Mouse (Mus musculus): ENCODE data around the gene Lcor. TPM values are rescaled to one million over a fixed set of nuclear protein-coding genes. Genes with fewer than 3 reads are reported as not detected.

Lcor gene
- polyA plus RNA-seq, 1 experiment: 3.5 TPM

DNA sequence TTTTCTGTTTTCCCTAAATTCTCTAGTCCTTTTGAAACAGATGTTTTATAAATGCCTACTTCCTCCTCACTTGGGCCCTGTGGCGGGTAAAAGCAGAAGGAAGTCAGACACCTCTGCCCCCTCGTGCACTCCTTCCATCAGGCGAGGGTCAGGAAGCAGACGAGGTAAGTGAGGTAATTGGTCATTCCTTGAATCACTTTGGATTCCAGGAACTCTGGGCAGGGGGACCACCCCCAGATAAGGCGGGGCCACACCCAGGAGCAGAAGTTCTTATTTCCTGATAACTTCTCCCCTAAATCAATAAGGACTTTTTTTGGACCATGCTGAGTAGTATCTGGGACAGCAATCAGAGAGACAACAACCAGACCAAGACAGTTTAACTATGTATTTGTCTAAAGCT, 36.7 kb upstream of the Lcor start:
- TF ChIP-seq CTCF (IDR thresholded peaks at IDR 0.05; ENCODE audit: extremely low read depth, insufficient read depth, low read length): no peak
- TF ChIP-seq POLR2A (IDR thresholded peaks at IDR 0.05; ENCODE audit: extremely low read depth, insufficient read depth, low read length): no peak
- H3K4me3 ChIP-seq (ENCODE audit: insufficient read depth, low read length): no peak overlapping the region
- no peaks in the 10 kb centered on the region for H3K4me1 ChIP-seq (ENCODE audit: control insufficient read depth, insufficient read depth, low read length)

DNA sequence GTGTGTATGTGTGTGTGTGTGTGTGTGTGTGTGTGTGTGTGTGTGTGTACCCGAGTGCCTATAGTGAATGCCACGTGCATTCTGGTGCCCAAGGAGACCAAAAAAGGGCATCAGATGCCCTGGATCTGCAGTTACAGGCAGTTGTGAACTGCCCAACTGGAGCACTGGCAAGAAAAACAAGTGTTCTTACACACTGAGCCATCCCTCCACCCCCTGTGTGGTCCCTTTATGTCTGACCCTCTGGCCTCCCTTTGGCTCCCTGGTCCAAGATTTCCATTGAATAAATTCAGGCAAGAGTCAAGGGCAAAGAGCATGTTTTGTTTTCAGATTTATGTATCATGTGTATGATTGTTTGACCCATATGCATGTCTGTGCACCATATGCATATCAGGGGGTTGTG, 35.3 kb upstream of the Lcor start:
- no peak overlapping the region for H3K4me3 ChIP-seq (ENCODE audit: insufficient read depth, low read length)
- H3K4me1 ChIP-seq (ENCODE audit: control insufficient read depth, insufficient read depth, low read length): no peaks in the 10 kb centered on the region
- TF ChIP-seq POLR2A (IDR thresholded peaks at IDR 0.05; ENCODE audit: extremely low read depth, insufficient read depth, low read length): no peak
- no peak for TF ChIP-seq CTCF (IDR thresholded peaks at IDR 0.05; ENCODE audit: extremely low read depth, insufficient read depth, low read length)
- H3K27ac ChIP-seq (ENCODE audit: insufficient read depth, low read length): no peak overlapping the region

More for the DNA sequence above, 36.7 kb upstream of the Lcor start:
- H3K27ac ChIP-seq (ENCODE audit: insufficient read depth, low read length): no peak overlapping the region

GRCm38 (mm10) chr19:41447760-41448159, 34.7 kb upstream of the Lcor start:
- Histone ChIP-seq H3K4me1 (ENCODE audit: control insufficient read depth, insufficient read depth, low read length) (no peaks in the 10 kb centered on the region), H3K4me3 (ENCODE audit: insufficient read depth, low read length) (no peak overlapping the region), H3K27ac (ENCODE audit: insufficient read depth, low read length) (no peak overlapping the region)
- TF ChIP-seq POLR2A (IDR thresholded peaks at IDR 0.05; ENCODE audit: extremely low read depth, insufficient read depth, low read length) (no peak), CTCF (IDR thresholded peaks at IDR 0.05; ENCODE audit: extremely low read depth, insufficient read depth, low read length) (no peak)

- TF ChIP-seq CTCF (IDR thresholded peaks at IDR 0.05; ENCODE audit: extremely low read depth, insufficient read depth, low read length) (no peak), POLR2A (IDR thresholded peaks at IDR 0.05; ENCODE audit: extremely low read depth, insufficient read depth, low read length) (no peak)
- H3K4me3 ChIP-seq (ENCODE audit: insufficient read depth, low read length): no peak overlapping the region
- no peaks in the 10 kb centered on the region for H3K4me1 ChIP-seq (ENCODE audit: control insufficient read depth, insufficient read depth, low read length)
- no peak overlapping the region for H3K27ac ChIP-seq (ENCODE audit: insufficient read depth, low read length)
Observed at GRCm38 (mm10) chr19:41449415-41450075, 32.9 kb upstream of the Lcor start.

- H3K4me1 ChIP-seq (ENCODE audit: control insufficient read depth, insufficient read depth, low read length): no peaks in the 10 kb centered on the region
- no peak overlapping the region for H3K4me3 ChIP-seq (ENCODE audit: insufficient read depth, low read length)
- H3K27ac ChIP-seq (ENCODE audit: insufficient read depth, low read length): no peak overlapping the region
- no peak for TF ChIP-seq POLR2A (IDR thresholded peaks at IDR 0.05; ENCODE audit: extremely low read depth, insufficient read depth, low read length)
- TF ChIP-seq CTCF (IDR thresholded peaks at IDR 0.05; ENCODE audit: extremely low read depth, insufficient read depth, low read length): no peak
Observed at GRCm38 (mm10) chr19:41452166-41452565, 30.3 kb upstream of the Lcor start.

- TF ChIP-seq CTCF (IDR thresholded peaks at IDR 0.05; ENCODE audit: extremely low read depth, insufficient read depth, low read length): no peak
- no peak for TF ChIP-seq POLR2A (IDR thresholded peaks at IDR 0.05; ENCODE audit: extremely low read depth, insufficient read depth, low read length)
- Histone ChIP-seq H3K4me3 (ENCODE audit: insufficient read depth, low read length) (no peak overlapping the region), H3K4me1 (ENCODE audit: control insufficient read depth, insufficient read depth, low read length) (no peaks in the 10 kb centered on the region), H3K27ac (ENCODE audit: insufficient read depth, low read length) (no peak overlapping the region)
Observed at GRCm38 (mm10) chr19:41454601-41455000, 27.8 kb upstream of the Lcor start.

- H3K4me1 ChIP-seq (ENCODE audit: control insufficient read depth, insufficient read depth, low read length): no peaks in the 10 kb centered on the region
- TF ChIP-seq POLR2A (IDR thresholded peaks at IDR 0.05; ENCODE audit: extremely low read depth, insufficient read depth, low read length) (no peak), CTCF (IDR thresholded peaks at IDR 0.05; ENCODE audit: extremely low read depth, insufficient read depth, low read length) (no peak)
- H3K4me3 ChIP-seq (ENCODE audit: insufficient read depth, low read length): no peak overlapping the region
- H3K27ac ChIP-seq (ENCODE audit: insufficient read depth, low read length): no peak overlapping the region
Observed at GRCm38 (mm10) chr19:41455091-41455626, 27.3 kb upstream of the Lcor start.

- H3K4me1 ChIP-seq (ENCODE audit: control insufficient read depth, insufficient read depth, low read length): no peaks in the 10 kb centered on the region
- TF ChIP-seq POLR2A (IDR thresholded peaks at IDR 0.05; ENCODE audit: extremely low read depth, insufficient read depth, low read length): no peak
- no peak for TF ChIP-seq CTCF (IDR thresholded peaks at IDR 0.05; ENCODE audit: extremely low read depth, insufficient read depth, low read length)
- no peak overlapping the region for H3K4me3 ChIP-seq (ENCODE audit: insufficient read depth, low read length)
Observed at GRCm38 (mm10) chr19:41457181-41457580, 25.3 kb upstream of the Lcor start.

GRCm38 (mm10) chr19:41462166-41462735, 20.2 kb upstream of the Lcor start:
- no peak overlapping the region for H3K4me3 ChIP-seq (ENCODE audit: insufficient read depth, low read length)
- H3K27ac ChIP-seq (ENCODE audit: insufficient read depth, low read length): no peak overlapping the region
- TF ChIP-seq CTCF (IDR thresholded peaks at IDR 0.05; ENCODE audit: extremely low read depth, insufficient read depth, low read length) (no peak), POLR2A (IDR thresholded peaks at IDR 0.05; ENCODE audit: extremely low read depth, insufficient read depth, low read length) (no peak)
- H3K4me1 ChIP-seq (ENCODE audit: control insufficient read depth, insufficient read depth, low read length): no peaks in the 10 kb centered on the region

More at GRCm38 (mm10) chr19:41457181-41457580, 25.3 kb upstream of the Lcor start:
- H3K27ac ChIP-seq (ENCODE audit: insufficient read depth, low read length): no peak overlapping the region

- H3K4me3 ChIP-seq (ENCODE audit: insufficient read depth, low read length): no peak overlapping the region
- H3K27ac ChIP-seq (ENCODE audit: insufficient read depth, low read length): no peak overlapping the region
- no peaks in the 10 kb centered on the region for H3K4me1 ChIP-seq (ENCODE audit: control insufficient read depth, insufficient read depth, low read length)
- TF ChIP-seq CTCF (IDR thresholded peaks at IDR 0.05; ENCODE audit: extremely low read depth, insufficient read depth, low read length) (no peak), POLR2A (IDR thresholded peaks at IDR 0.05; ENCODE audit: extremely low read depth, insufficient read depth, low read length) (no peak)
Observed at GRCm38 (mm10) chr19:41463841-41464240, 18.6 kb upstream of the Lcor start.

All from cortical plate, adult 2 months (tissue).